Mouse (Mus musculus): ENCODE results near the gene Ankrd13d.

- TF ChIP-seq CTCF (IDR thresholded peaks at IDR 0.05; ENCODE audit: low read depth) (no peak), EP300 (IDR thresholded peaks at IDR 0.05; ENCODE audit: low read depth) (no peak)
Observed at GRCm38 (mm10) chr19:4326106-4326505, 43.2 kb upstream of the Ankrd13d start.

All from heart, postnatal 0 days (tissue).